Mouse (Mus musculus) brain, embryonic 14.5 days (tissue): ENCODE results near the gene Fam160a1.

Source experiments
- CTCF ChIP-seq: fragments of 200-500 bp; IDR thresholded peaks from 2 replicates; pipeline ENCODE4 v1.5.1; 2012; ENCODE audit warnings: inconsistent platforms, mild to moderate bottlenecking, moderate library complexity, borderline replicate concordance; ENCODE audit not compliant: insufficient read depth, insufficient read length; ENCODE audit errors: extremely low read depth
- POLR2A ChIP-seq: fragments of 200-500 bp; IDR thresholded peaks from 2 replicates; pipeline ENCODE4 v1.6.1; 2012; ENCODE audit warnings: mild to moderate bottlenecking, inconsistent platforms, borderline replicate concordance; ENCODE audit not compliant: poor library complexity, insufficient read depth, insufficient read length, severe bottlenecking; ENCODE audit errors: extremely low read depth

- TF ChIP-seq CTCF: no peak
- TF ChIP-seq POLR2A: no peak
These were observed 164.1 kb downstream of the Fam160a1 start for GRCm38 (mm10) chr3:85652727-85653665.
